Mouse (Mus musculus) cortical plate, adult 2 months (tissue): ENCODE data around the gene Adgrf1. TPM values are rescaled to one million over a fixed set of nuclear protein-coding genes. Genes with fewer than 3 reads are reported as not detected.
"Not testable (repeated sequence)": the region's sequence is repeated elsewhere in the genome, so short reads cannot be mapped to it uniquely, and the experiment has no call there.

Experiments
- H3K27ac ChIP-seq: fragments of 200-500 bp; 2 replicates; pipeline ENCODE4 v1.5.1; 2012; ENCODE audit warnings: low read length, control low read depth, inconsistent platforms; ENCODE audit not compliant: insufficient read depth
- H3K4me1 ChIP-seq: fragments of 200-500 bp; 2 replicates; pipeline ENCODE4 v1.6.1; 2011; ENCODE audit warnings: low read length; ENCODE audit not compliant: control insufficient read depth, insufficient read depth
- H3K4me3 ChIP-seq: fragments of 200-500 bp; 2 replicates; pipeline ENCODE4 v1.5.1; 2011; ENCODE audit warnings: mild to moderate bottlenecking, low read length, control low read depth; ENCODE audit not compliant: insufficient read depth
- CTCF ChIP-seq: fragments of 200-500 bp; IDR thresholded peaks from 2 replicates; pipeline ENCODE4 v1.5.1; 2011; ENCODE audit warnings: mild to moderate bottlenecking, control low read depth, low read length; ENCODE audit not compliant: insufficient read depth; ENCODE audit errors: extremely low read depth
- POLR2A ChIP-seq: fragments of 200-500 bp; IDR thresholded peaks from 2 replicates; pipeline ENCODE4 v1.6.1; 2011; ENCODE audit warnings: mild to moderate bottlenecking, low read length, control low read depth; ENCODE audit not compliant: insufficient read depth; ENCODE audit errors: extremely low read depth
- polyA plus RNA-seq: library from polyadenylated mRNA; depleted of rRNA; stranded (reverse); fragments of >200 nt; gene quantifications from 2 replicates; pipeline ENCODE4 v1.2.3, GENCODE M21; 2012

Adgrf1 gene
- polyA plus RNA-seq, 1 experiment = 0.04 TPM

DNA sequence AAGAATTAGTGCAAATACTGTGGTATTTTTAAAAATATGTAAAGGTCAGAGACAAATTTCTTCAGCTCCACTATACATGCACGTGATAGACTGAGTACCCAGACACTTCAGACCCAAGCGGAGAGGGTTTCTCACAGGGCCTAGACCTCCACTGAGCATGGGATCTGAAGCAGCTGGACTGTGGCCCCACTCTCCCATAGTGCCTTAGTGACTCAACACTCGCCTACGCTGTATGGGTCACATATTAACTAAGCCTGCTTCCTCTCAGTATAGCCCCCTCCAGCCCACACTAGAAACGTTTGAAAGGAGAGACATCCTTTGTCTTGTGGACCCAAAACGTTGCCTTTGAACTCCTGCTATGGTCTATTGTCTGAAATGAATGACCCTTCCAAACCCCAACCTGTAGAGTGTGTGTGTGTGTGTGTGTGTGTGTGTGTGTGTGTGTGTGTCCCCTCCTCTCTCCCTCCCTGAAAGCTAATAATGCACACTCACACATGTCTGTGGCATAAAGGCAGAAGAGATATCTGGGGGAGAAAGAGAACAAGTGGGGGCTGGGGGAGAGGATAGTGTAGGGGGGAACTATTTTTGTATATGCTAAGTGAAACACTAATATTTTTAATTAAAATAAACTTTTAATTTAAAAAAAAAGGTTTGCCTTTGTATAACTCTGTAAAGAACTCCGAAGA is 56.0 kb downstream of the Adgrf1 start:
- TF ChIP-seq POLR2A = no peak
- TF ChIP-seq CTCF = no peak
- no peak overlapping the region for H3K4me3 ChIP-seq
- no peak overlapping the region for H3K27ac ChIP-seq
- no peaks in the 10 kb centered on the region for H3K4me1 ChIP-seq

DNA sequence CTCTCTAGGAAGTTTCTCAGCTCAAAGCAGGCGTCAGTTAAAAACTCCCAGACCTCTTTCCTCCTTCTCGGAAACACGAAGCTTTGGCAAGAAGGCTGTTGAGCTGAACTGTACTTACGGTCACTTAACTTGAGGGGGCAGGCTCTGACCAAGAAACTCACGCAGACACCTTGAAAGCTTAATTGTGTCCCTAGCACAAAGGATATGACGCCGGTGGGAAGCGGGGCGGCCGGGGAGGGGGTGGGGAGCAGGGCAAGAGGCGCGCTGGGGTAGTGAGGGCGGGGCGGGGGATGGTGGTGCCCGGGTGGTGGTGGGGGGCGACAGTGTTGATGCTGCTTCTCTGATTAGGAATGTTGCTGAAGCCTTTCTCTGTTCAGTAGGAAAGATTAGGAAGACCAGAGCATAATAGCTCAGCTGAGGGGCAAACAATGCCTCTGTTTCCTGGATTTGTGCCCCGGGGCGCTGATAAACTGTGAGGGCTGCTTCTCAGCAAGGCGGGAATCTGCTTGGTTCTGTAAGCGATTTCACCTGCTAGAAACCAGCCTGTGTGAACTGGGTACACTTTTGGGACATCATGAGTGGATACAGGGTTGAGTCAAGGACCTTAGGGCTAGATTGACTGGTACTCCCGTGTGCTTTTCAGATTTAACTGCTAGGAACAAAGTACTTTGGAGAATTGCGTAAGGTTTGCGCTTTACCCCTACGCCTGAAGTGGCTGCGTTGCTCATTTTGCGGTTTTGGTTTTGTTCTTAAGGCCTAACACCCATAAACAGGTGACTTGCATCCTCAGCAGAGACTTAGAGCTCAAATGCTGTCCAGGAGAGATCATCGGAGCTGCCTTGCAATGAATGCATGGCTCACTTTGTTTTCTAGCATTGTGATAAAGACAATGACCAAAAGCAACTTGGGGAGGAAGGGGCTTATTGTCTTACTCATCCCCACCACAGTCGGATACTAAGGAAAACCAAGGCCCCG is 56.9 kb downstream of the Adgrf1 start:
- Histone ChIP-seq H3K4me3 (no peak overlapping the region), H3K4me1 (no peaks in the 10 kb centered on the region), H3K27ac (no peak overlapping the region)
- TF ChIP-seq POLR2A (no peak), CTCF (peak; percentile 61)

GRCm38 (mm10) chr17:43327810-43328209 is 57.7 kb downstream of the Adgrf1 start:
- Histone ChIP-seq H3K4me1 (no peaks in the 10 kb centered on the region), H3K4me3 (no peak overlapping the region), H3K27ac (no peak overlapping the region)
- TF ChIP-seq CTCF (no peak), POLR2A (no peak)

- H3K27ac ChIP-seq = no peak overlapping the region
- no peak for TF ChIP-seq CTCF
- H3K4me3 ChIP-seq = no peak overlapping the region
- H3K4me1 ChIP-seq = no peaks in the 10 kb centered on the region
Observed at GRCm38 (mm10) chr17:43329216-43329615, 59.1 kb downstream of the Adgrf1 start.

DNA sequence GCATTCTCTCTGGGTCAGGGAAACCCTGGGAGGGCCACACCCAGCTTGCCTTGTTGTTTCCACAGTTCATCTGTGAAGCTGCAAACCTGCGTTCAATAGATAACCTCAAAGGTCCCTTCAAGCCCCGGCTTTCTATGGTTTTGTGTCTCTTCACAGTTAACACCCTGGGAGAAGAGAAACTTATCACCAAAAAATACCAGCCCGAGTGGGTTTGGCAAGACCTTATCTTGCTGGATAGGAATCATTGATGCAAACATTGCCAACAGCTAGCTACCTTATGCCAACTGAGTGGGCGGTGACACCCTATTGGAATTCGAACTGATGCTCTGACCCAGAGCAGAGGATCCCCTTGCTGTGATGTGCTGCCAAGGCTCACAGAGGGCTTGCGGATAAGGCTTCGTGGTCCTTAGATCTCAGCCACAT is 59.6 kb downstream of the Adgrf1 start:
- TF ChIP-seq CTCF = no peak
- TF ChIP-seq POLR2A = no peak
- Histone ChIP-seq H3K27ac (no peak overlapping the region), H3K4me3 (no peak overlapping the region), H3K4me1 (no peaks in the 10 kb centered on the region)

DNA sequence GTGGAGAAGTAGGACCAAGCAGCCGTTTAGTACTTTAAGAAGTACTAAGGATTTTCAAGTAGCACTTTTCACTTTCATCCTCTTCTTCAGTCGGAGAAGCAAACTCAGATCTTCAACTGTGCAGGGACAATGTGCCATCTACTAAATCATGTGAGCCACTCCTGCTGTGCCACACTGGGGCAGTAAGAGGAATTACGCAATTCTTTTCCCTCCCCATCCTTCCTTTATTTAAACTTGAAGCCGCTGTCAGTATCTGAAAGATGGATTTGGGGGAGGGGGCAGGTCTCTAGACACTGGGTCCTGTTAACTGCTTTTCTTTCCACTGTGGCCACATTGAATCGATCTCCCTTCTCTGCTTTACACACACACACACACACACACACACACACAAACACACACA is 62.6 kb downstream of the Adgrf1 start:
- no peak overlapping the region for H3K4me3 ChIP-seq
- no peaks in the 10 kb centered on the region for H3K4me1 ChIP-seq
- TF ChIP-seq CTCF (no peak), POLR2A (no peak)
- H3K27ac ChIP-seq = no peak overlapping the region

- Histone ChIP-seq H3K4me3 (no peak overlapping the region), H3K27ac (no peak overlapping the region), H3K4me1 (no peaks in the 10 kb centered on the region)
- TF ChIP-seq CTCF (no peak), POLR2A (no peak)
Observed at GRCm38 (mm10) chr17:43334074-43334473, 63.9 kb downstream of the Adgrf1 start.

- Histone ChIP-seq H3K4me1 (no peaks in the 10 kb centered on the region), H3K27ac (no peak overlapping the region), H3K4me3 (no peak overlapping the region)
- no peak for TF ChIP-seq POLR2A
- no peak for TF ChIP-seq CTCF
Observed at GRCm38 (mm10) chr17:43337643-43338042, 67.5 kb downstream of the Adgrf1 start.

GRCm38 (mm10) chr17:43338279-43338678 is 68.2 kb downstream of the Adgrf1 start:
- H3K4me1 ChIP-seq = no peaks in the 10 kb centered on the region
- no peak overlapping the region for H3K4me3 ChIP-seq
- H3K27ac ChIP-seq = no peak overlapping the region
- TF ChIP-seq CTCF = no peak

GRCm38 (mm10) chr17:43346499-43346898 is 76.4 kb downstream of the Adgrf1 start:
- H3K27ac ChIP-seq, H3K4me1 ChIP-seq: not testable (repeated sequence)

More at GRCm38 (mm10) chr17:43346499-43346898, 76.4 kb downstream of the Adgrf1 start:
- H3K4me3 ChIP-seq = not testable (repeated sequence)
